Mouse (Mus musculus) embryonic facial prominence, embryonic 11.5 days (tissue): ENCODE results near the gene Bmpr1b. TPM values are rescaled to one million over a fixed set of nuclear protein-coding genes. Genes with fewer than 3 reads are reported as not detected.

Experiments used
- polyA plus RNA-seq: library from polyadenylated mRNA; unstranded; fragments of >200 nt; fragmentation: Nextera tagmentation; extraction: Ambion mirVana; gene quantifications from 2 replicates; pipeline ENCODE4 v1.2.1, GENCODE M21; 2014

Bmpr1b gene
- polyA plus RNA-seq, 1 experiment from 2014 or later = 11.8 TPM

Other genes starting within 250 kb of the Bmpr1b start
- 19.6 TPM in 2 replicates for gene Pdlim5, start 226.3 kb upstream of the Bmpr1b start, polyA plus RNA-seq